8 mouse cellular contexts compared by ENCODE assay signal in the genomic region with DNA sequence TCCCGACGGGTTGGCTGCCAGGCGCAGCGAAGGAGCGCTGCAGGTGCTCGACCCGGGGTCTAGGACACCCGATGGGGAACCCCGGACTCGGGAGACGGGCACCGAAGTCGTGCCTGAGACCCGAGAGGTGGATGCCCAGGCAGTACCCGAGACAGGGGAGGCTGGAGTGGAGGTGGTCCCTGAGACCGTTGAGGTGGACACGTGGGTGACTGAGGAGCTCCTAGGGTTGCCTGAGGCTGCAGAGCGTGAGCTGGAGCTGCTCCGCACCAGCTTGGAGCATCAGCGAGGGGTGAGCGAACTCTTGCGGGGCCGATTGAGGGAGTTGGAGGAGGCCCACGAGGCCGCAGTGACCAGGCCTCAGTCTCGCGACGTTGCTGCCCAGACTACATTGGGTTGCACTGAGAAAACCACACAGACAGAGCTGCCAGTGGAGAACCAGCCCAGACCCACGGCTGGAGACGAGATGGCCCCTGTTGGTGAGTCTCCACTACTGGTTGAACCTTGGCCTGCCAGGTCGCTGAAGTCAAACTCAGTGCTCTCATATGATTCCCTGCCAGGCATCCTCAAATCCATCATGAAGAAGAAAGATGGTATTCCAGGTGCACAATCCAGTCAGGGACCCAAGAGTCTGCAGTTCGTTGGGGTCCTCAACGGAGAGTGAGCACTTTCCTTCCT. TPM values are rescaled to one million over a fixed set of nuclear protein-coding genes. Genes with fewer than 3 reads are reported as not detected.
DNase-seq lines count a peak whose midpoint lies in the region; ATAC-seq and TF ChIP-seq lines count a peak whose summit lies in the region.

No protein-coding gene starts in this region.

- peak; percentile 23 for ATAC-seq in heart, embryonic 12.5 days (ENCODE audit: insufficient number of reproducible peaks, low FRiP score)
- peak; percentile 9; the same call in 1 of the 2 replicates for ATAC-seq in liver, embryonic 13.5 days (ENCODE audit: low read depth)
- peak; percentile 43 for ATAC-seq in stomach, postnatal 0 days (ENCODE audit: low FRiP score, low TSS enrichment)

- peak overlapping the region; percentile 88 for H3K9ac ChIP-seq in heart, embryonic 12.5 days
- H3K9ac ChIP-seq in liver, embryonic 13.5 days = peak overlapping the region; percentile 86
- peak overlapping the region; percentile 72 for H3K9ac ChIP-seq in stomach, postnatal 0 days (ENCODE audit: low read length)

- H3K4me2 ChIP-seq in heart, embryonic 12.5 days = peak overlapping the region; percentile 99
- H3K4me2 ChIP-seq in liver, embryonic 13.5 days = peak overlapping the region; percentile 98
- peak overlapping the region; percentile 88 for H3K4me2 ChIP-seq in stomach, postnatal 0 days (replicated peaks; ENCODE audit: low read depth)

- H3K4me3 ChIP-seq in heart, embryonic 12.5 days = peak overlapping the region; percentile 59
- peak overlapping the region; percentile 89 for H3K4me3 ChIP-seq in E14TG2a.4 (replicated peaks; ENCODE audit: low read length)
- peak overlapping the region; percentile 59 for H3K4me3 ChIP-seq in forebrain, embryonic 10.5 days
- peak overlapping the region; percentile 68 for H3K4me3 ChIP-seq in liver, embryonic 13.5 days (replicated peaks)
- H3K4me3 ChIP-seq in stomach, postnatal 0 days (ENCODE audit: low read depth, low read length) = peak overlapping the region; percentile 54

- H3K9me3 ChIP-seq in heart, embryonic 12.5 days (replicated peaks) = no peaks in the 10 kb centered on the region
- H3K9me3 ChIP-seq in E14TG2a.4 (ENCODE audit: low read length) = no peaks in the 10 kb centered on the region
- no peaks in the 10 kb centered on the region for H3K9me3 ChIP-seq in forebrain, embryonic 10.5 days
- no peaks in the 10 kb centered on the region for H3K9me3 ChIP-seq in liver, embryonic 13.5 days (replicated peaks)
- H3K9me3 ChIP-seq in stomach, postnatal 0 days (ENCODE audit: control insufficient read depth, low read length) = no peaks in the 10 kb centered on the region

- intact Hi-C loops in heart, postnatal 25 days (cut with DNase I) = no loop called here

- DNase-seq in heart, postnatal 25 days (ENCODE audit: low spot score) = no peak
- DNase-seq in forebrain, embryonic 10.5 days (ENCODE audit: extremely low spot score, low spot score) = no peak
- DNase-seq in liver, embryonic 13.5 days = no peak
- no peak for DNase-seq in stomach, postnatal 0 days (ENCODE audit: low spot score)
- DNase-seq in layer of hippocampus, adult 9-11 months = no peak
- DNase-seq in kidney, adult 9 months = no peak

- H3K27ac ChIP-seq in heart, embryonic 12.5 days (ENCODE audit: poor library complexity, severe bottlenecking) = peak overlapping the region; percentile 61
- H3K27ac ChIP-seq in forebrain, embryonic 10.5 days = peak overlapping the region; percentile 92
- peak overlapping the region; percentile 81 for H3K27ac ChIP-seq in liver, embryonic 13.5 days
- peak overlapping the region; percentile 91 for H3K27ac ChIP-seq in stomach, postnatal 0 days (replicated peaks)

- H3K4me1 ChIP-seq in heart, embryonic 12.5 days (replicated peaks) = peaks cover 39% of the 10 kb centered on the region
- peaks cover 83% of the 10 kb centered on the region for H3K4me1 ChIP-seq in E14TG2a.4 (replicated peaks; ENCODE audit: low read depth, low read length)
- peaks cover 44% of the 10 kb centered on the region for H3K4me1 ChIP-seq in forebrain, embryonic 10.5 days
- peaks cover 68% of the 10 kb centered on the region for H3K4me1 ChIP-seq in liver, embryonic 13.5 days (replicated peaks)
- H3K4me1 ChIP-seq in stomach, postnatal 0 days (replicated peaks; ENCODE audit: control insufficient read depth, insufficient read depth) = peaks cover 7% of the 10 kb centered on the region; the same call in 1 of the 2 replicates

- no peak for TF ChIP-seq CTCF in E14TG2a.4 (conservative IDR thresholded peaks at IDR 0.05; ENCODE audit: low read length)
- TF ChIP-seq CTCF in stomach, postnatal 0 days (IDR thresholded peaks at IDR 0.05; ENCODE audit: low read depth) = no peak

- peaks cover 25% of the 10 kb centered on the region for H3K27me3 ChIP-seq in heart, embryonic 12.5 days (replicated peaks)
- H3K27me3 ChIP-seq in E14TG2a.4 (ENCODE audit: insufficient read depth, low read length) = no peaks in the 10 kb centered on the region
- no peaks in the 10 kb centered on the region for H3K27me3 ChIP-seq in forebrain, embryonic 10.5 days (ENCODE audit: poor library complexity, severe bottlenecking)
- peaks cover 6% of the 10 kb centered on the region; the same call in 1 of the 2 replicates for H3K27me3 ChIP-seq in liver, embryonic 13.5 days
- no peaks in the 10 kb centered on the region for H3K27me3 ChIP-seq in stomach, postnatal 0 days (ENCODE audit: control insufficient read depth, insufficient read depth, low read length)

- 18% methylated on average over 33 of the region's 33 CpGs for WGBS in heart, embryonic 12.5 days
- 22% methylated on average over 33 of the region's 33 CpGs for WGBS in forebrain, embryonic 10.5 days
- WGBS in liver, embryonic 13.5 days (ENCODE audit: insufficient replicate concordance) = 24% methylated on average over 33 of the region's 33 CpGs
- WGBS in stomach, postnatal 0 days = 21% methylated on average over 33 of the region's 33 CpGs

- peaks cover 45% of the 10 kb centered on the region for H3K36me3 ChIP-seq in heart, embryonic 12.5 days
- H3K36me3 ChIP-seq in E14TG2a.4 (ENCODE audit: insufficient read depth, low read length) = peaks cover 78% of the 10 kb centered on the region
- H3K36me3 ChIP-seq in forebrain, embryonic 10.5 days (replicated peaks) = peaks cover 55% of the 10 kb centered on the region
- peaks cover 49% of the 10 kb centered on the region for H3K36me3 ChIP-seq in liver, embryonic 13.5 days
- H3K36me3 ChIP-seq in stomach, postnatal 0 days (ENCODE audit: control insufficient read depth, insufficient read depth, low read length) = peaks cover 13% of the 10 kb centered on the region; the same call in 1 of the 2 replicates

- TF ChIP-seq EP300 in stomach, postnatal 0 days (optimal IDR thresholded peaks at IDR 0.05) = no peak

RNA-seq across cellular contexts. Expression of gene Rps28, which starts 6.3 kb away (rescaled TPM):
- 570 and 574 TPM in 2 replicates for polyA plus RNA-seq in heart, embryonic 12.5 days (2016; fragmentation: Nextera tagmentation; extraction: Ambion mirVana)
- total RNA-seq in heart, postnatal 25 days (2021) = 100 to 1,000 TPM; 707 to 763 TPM
- polyA plus RNA-seq in forebrain, embryonic 10.5 days (2016; fragmentation: Nextera tagmentation; extraction: Ambion mirVana) = 848 and 864 TPM in 2 replicates
- polyA plus RNA-seq in liver, embryonic 13.5 days (2015; fragmentation: Nextera tagmentation; extraction: Ambion mirVana) = 614 and 696 TPM in 2 replicates
- polyA plus RNA-seq in stomach, postnatal 0 days (2015; fragmentation: Nextera tagmentation; extraction: Ambion mirVana) = 1,008 and 1,055 TPM in 2 replicates

RNA-seq across cellular contexts. Expression of gene Ndufa7, which starts 6.3 kb away (rescaled TPM):
- 431 and 466 TPM in 2 replicates for polyA plus RNA-seq in heart, embryonic 12.5 days (2016; fragmentation: Nextera tagmentation; extraction: Ambion mirVana)
- total RNA-seq in heart, postnatal 25 days (2021) = 100 to 1,000 TPM; 599 to 648 TPM
- polyA plus RNA-seq in forebrain, embryonic 10.5 days (2016; fragmentation: Nextera tagmentation; extraction: Ambion mirVana) = 439 and 441 TPM in 2 replicates
- polyA plus RNA-seq in liver, embryonic 13.5 days (2015; fragmentation: Nextera tagmentation; extraction: Ambion mirVana) = 250 and 284 TPM in 2 replicates
- polyA plus RNA-seq in stomach, postnatal 0 days (2015; fragmentation: Nextera tagmentation; extraction: Ambion mirVana) = 497 TPM in 2 replicates

RNA-seq across cellular contexts. Expression of gene Kank3, which starts 7.8 kb away (rescaled TPM):
- 39.0 and 43.9 TPM in 2 replicates for polyA plus RNA-seq in heart, embryonic 12.5 days (2016; fragmentation: Nextera tagmentation; extraction: Ambion mirVana)
- 10 to 100 TPM; 55.0 to 69.3 TPM for total RNA-seq in heart, postnatal 25 days (2021)
- polyA plus RNA-seq in forebrain, embryonic 10.5 days (2016; fragmentation: Nextera tagmentation; extraction: Ambion mirVana) = 22.7 and 27.9 TPM in 2 replicates
- 8.1 and 8.9 TPM in 2 replicates for polyA plus RNA-seq in liver, embryonic 13.5 days (2015; fragmentation: Nextera tagmentation; extraction: Ambion mirVana)
- polyA plus RNA-seq in stomach, postnatal 0 days (2015; fragmentation: Nextera tagmentation; extraction: Ambion mirVana) = 17.1 and 20.3 TPM in 2 replicates

RNA-seq across cellular contexts. Expression of gene Cd320, which starts 24.8 kb away (rescaled TPM):
- 41.5 and 43.8 TPM in 2 replicates for polyA plus RNA-seq in heart, embryonic 12.5 days (2016; fragmentation: Nextera tagmentation; extraction: Ambion mirVana)
- 10 to 100 TPM; 30.6 to 31.9 TPM for total RNA-seq in heart, postnatal 25 days (2021)
- 86.6 and 89.0 TPM in 2 replicates for polyA plus RNA-seq in forebrain, embryonic 10.5 days (2016; fragmentation: Nextera tagmentation; extraction: Ambion mirVana)
- 19.9 and 22.0 TPM in 2 replicates for polyA plus RNA-seq in liver, embryonic 13.5 days (2015; fragmentation: Nextera tagmentation; extraction: Ambion mirVana)
- 32.7 and 38.2 TPM in 2 replicates for polyA plus RNA-seq in stomach, postnatal 0 days (2015; fragmentation: Nextera tagmentation; extraction: Ambion mirVana)

RNA-seq across cellular contexts. Expression of gene Angptl4, which starts 36.5 kb away (rescaled TPM):
- polyA plus RNA-seq in heart, embryonic 12.5 days (2016; fragmentation: Nextera tagmentation; extraction: Ambion mirVana) = 6.9 and 7.5 TPM in 2 replicates
- total RNA-seq in heart, postnatal 25 days (2021) = 10 to 100 TPM in 1 of 2 experiments, 1 to 10 TPM in 1; 8.4 to 21.7 TPM
- polyA plus RNA-seq in forebrain, embryonic 10.5 days (2016; fragmentation: Nextera tagmentation; extraction: Ambion mirVana) = 21.4 and 22.4 TPM in 2 replicates
- polyA plus RNA-seq in liver, embryonic 13.5 days (2015; fragmentation: Nextera tagmentation; extraction: Ambion mirVana) = 18.9 and 20.2 TPM in 2 replicates
- polyA plus RNA-seq in stomach, postnatal 0 days (2015; fragmentation: Nextera tagmentation; extraction: Ambion mirVana) = 31.3 and 42.4 TPM in 2 replicates
